Mouse (Mus musculus) forebrain, embryonic 15.5 days (tissue): ENCODE measurements at regions not wholly inside any gene's neighbourhood (a gene's known extent, or its start where the extent isn't known, plus 50 kb on each side); places are given as distances from the start of the nearest gene placed in this dataset.
"Not testable (repeated sequence)": the region's sequence is repeated elsewhere in the genome, so short reads cannot be mapped to it uniquely, and the experiment has no call there.

Experiments used
- ATAC-seq: fragments of 200-750 bp; cut with Nextera tagmentation; replicated peaks from 2 replicates; pipeline ENCODE4 v1.8.0; 2017; ENCODE audit warnings: mild to moderate bottlenecking, moderate TSS enrichment, moderate library complexity
- H3K27ac ChIP-seq: fragments of 300-500 bp; sonication (generic); replicated peaks from 2 replicates; pipeline ENCODE4 v1.5.1; 2015; ENCODE audit warnings: mild to moderate bottlenecking, inconsistent platforms
- H3K27me3 ChIP-seq: fragments of 300-500 bp; sonication (generic); 2 replicates; pipeline ENCODE4 v1.6.1; 2015; ENCODE audit warnings: inconsistent platforms
- H3K36me3 ChIP-seq: fragments of 300-500 bp; sonication (generic); 2 replicates; pipeline ENCODE4 v1.6.1; 2015; ENCODE audit warnings: mild to moderate bottlenecking, inconsistent platforms
- H3K4me1 ChIP-seq: fragments of 300-500 bp; sonication (generic); 2 replicates; pipeline ENCODE4 v1.6.1; 2015; ENCODE audit warnings: inconsistent platforms
- H3K4me2 ChIP-seq: fragments of 300-500 bp; sonication (generic); replicated peaks from 2 replicates; pipeline ENCODE4 v1.6.1; 2015; ENCODE audit warnings: mild to moderate bottlenecking, inconsistent platforms
- H3K4me3 ChIP-seq: fragments of 300-500 bp; sonication (generic); 2 replicates; pipeline ENCODE4 v1.5.1; 2015; ENCODE audit warnings: mild to moderate bottlenecking, inconsistent platforms
- H3K9ac ChIP-seq: fragments of 300-500 bp; sonication (generic); replicated peaks from 2 replicates; pipeline ENCODE4 v1.6.1; 2015; ENCODE audit warnings: mild to moderate bottlenecking, inconsistent platforms
- H3K9me3 ChIP-seq: fragments of 300-500 bp; sonication (generic); 2 replicates; pipeline ENCODE4 v1.6.1; 2016; ENCODE audit warnings: inconsistent platforms
- WGBS: fragments of 180-500 bp; shearing (Covaris S2); methylation state at CpG from one replicate; pipeline ENCODE4 v1.1.7; 2015; ENCODE audit warnings: mixed read lengths; 5-methylcytosine and 5-hydroxymethylcytosine counted together

DNA sequence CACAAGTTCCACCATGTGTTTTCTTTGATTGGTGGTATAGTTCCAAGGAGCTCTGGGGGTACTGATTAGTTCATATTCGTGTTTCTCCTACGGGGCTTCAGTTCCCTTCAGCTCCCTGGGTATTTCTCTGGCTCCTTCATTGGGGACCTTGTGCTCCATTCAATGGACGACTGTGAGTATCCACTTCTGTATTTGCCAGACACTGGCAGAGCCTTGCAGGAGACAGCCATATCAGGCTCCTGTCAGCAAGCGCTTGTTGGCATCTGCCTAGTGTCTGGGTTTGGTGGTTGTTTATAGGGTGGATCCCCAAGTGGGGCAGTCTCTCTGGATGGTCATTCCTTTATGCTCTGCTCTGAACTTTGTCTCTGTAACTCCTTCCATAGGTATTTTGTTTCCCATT is 1905.5 kb upstream of the Sel1l start:
- not testable (repeated sequence) for ATAC-seq, H3K4me2 ChIP-seq
- 88% methylated on average over 4 of the region's 4 CpGs for WGBS

DNA sequence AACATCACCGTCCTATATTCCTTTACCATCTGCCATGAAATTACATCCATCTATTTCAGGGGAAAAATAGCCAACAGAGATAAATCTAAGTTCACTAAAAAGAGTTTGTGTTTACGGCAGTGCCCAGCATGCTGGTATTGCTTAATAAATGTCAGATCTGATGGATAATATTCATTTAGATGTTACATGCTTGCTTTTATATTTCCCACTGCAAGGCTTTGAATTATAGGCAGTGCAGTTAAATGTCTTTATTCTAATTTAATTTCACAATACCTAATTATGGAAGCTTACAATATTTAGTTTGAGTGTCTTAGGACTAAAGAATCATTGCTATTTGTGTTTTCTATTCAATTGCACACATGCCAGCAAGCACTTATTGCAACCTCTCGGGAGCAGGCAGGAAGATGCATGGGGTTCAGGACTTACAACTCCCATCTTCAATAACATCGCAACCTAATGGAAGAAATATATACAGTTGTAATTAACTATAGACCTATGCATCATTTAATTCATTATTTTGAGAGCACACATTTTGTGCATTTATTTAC is 1899.4 kb upstream of the Sel1l start:
- Histone ChIP-seq H3K4me3 (no peak overlapping the region), H3K4me1 (no peaks in the 10 kb centered on the region), H3K36me3 (no peaks in the 10 kb centered on the region), H3K27ac (no peak overlapping the region), H3K9me3 (no peaks in the 10 kb centered on the region), H3K27me3 (no peaks in the 10 kb centered on the region), H3K4me2 (no peak overlapping the region), H3K9ac (no peak overlapping the region)
- 85% methylated on average over 4 of the region's 4 CpGs for WGBS
- ATAC-seq, result no peak

More for the DNA sequence above, 1905.5 kb upstream of the Sel1l start:
- not testable (repeated sequence) for H3K4me3 ChIP-seq, H3K9ac ChIP-seq, H3K27ac ChIP-seq, H3K27me3 ChIP-seq, H3K9me3 ChIP-seq, H3K36me3 ChIP-seq, H3K4me1 ChIP-seq

DNA sequence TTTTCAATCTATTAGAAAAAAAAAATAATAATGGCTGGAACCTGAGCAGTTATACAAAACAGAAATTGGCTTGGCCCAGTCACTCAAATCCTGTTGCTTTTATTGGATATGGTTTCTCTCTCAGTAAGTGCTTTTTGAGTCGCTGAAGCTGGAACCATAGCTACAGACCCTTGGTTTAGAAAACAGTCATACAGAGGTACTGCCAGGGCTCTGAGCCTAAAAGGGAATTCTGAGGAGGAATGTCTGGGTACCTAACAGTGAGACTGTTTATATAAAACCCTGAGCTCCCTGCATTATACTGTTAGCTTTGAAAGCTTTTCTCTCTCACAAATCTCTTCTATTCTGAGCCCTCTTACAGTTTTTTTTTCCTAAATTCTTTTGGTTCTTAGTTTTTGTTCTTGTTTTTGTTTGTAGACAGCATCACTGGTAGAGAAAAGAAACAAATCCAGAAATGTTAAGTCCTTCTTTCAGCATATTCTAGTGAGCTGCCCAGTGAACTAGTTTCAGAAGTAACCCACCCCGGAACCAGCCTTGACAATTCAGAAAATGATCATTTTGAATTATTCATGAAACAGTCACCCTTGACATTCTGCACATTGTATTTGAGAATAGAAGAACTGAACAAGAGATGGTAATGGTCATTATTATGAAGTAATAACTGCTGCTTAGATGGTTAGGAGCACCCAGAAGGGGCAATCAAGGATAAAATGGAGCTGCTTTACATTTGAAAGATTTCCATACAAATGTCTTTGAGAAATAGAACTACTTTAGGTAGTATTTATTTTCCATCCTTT is 1869.9 kb upstream of the Sel1l start:
- Histone ChIP-seq H3K4me2 (no peak overlapping the region), H3K27me3 (no peaks in the 10 kb centered on the region), H3K9ac (no peak overlapping the region), H3K4me3 (no peak overlapping the region), H3K9me3 (no peaks in the 10 kb centered on the region), H3K27ac (peak overlapping the region; percentile 34; the same call in 1 of the 2 replicates), H3K36me3 (no peaks in the 10 kb centered on the region), H3K4me1 (no peaks in the 10 kb centered on the region; the same call in 1 of the 2 replicates)
- WGBS, result 30% methylated on average over 2 of the region's 2 CpGs
- ATAC-seq, result peak; percentile 55; the same call in 1 of the 2 replicates

DNA sequence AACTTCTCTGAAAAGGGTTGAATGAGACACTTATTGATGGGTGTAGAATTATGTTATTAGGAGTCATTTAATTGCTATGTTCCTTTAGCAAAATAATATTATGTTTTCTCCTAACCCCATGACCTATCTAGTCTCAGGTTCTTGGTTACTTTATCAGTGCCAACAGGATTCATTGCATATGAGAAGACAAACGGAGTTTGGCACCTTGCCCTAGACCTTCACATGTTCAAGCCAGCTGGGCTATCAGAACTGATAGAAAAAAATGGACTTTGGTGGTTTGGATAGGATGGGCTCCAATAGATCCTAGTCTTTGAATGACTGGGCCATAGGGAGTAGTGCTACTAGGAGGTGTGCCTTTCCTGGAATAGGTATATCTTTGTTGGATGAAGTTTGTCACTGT is 1857.0 kb upstream of the Sel1l start:
- no peak for ATAC-seq
- 56% methylated on average over 1 of the region's 1 CpGs for WGBS
- Histone ChIP-seq H3K4me1 (no peaks in the 10 kb centered on the region), H3K27ac (no peak overlapping the region), H3K4me2 (no peak overlapping the region), H3K4me3 (no peak overlapping the region), H3K9ac (no peak overlapping the region), H3K36me3 (no peaks in the 10 kb centered on the region), H3K27me3 (no peaks in the 10 kb centered on the region), H3K9me3 (no peaks in the 10 kb centered on the region)

DNA sequence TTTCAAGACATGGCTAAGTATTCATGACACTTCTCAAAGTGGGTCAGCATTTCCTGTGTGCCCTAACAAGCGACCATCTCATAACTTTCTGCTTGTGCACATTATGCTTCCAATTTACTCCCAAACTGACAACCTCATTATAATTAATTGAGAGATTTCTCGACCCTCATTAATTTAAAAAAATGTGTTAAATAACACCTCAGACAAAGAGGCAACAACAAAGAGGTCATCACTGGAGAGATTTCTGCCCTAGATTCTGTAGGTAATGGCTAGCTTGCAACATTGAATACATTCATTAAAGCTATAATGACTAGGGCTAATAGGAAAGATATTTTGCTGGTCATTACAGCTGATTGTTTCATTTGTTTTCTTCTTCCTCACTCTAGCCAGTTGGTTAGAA is 1838.2 kb upstream of the Sel1l start:
- Histone ChIP-seq H3K9ac (no peak overlapping the region), H3K27ac (no peak overlapping the region), H3K36me3 (no peaks in the 10 kb centered on the region), H3K4me2 (no peak overlapping the region), H3K4me3 (no peak overlapping the region), H3K27me3 (no peaks in the 10 kb centered on the region), H3K4me1 (no peaks in the 10 kb centered on the region), H3K9me3 (no peaks in the 10 kb centered on the region)
- ATAC-seq, result no peak
- 28% methylated on average over 2 of the region's 2 CpGs for WGBS

DNA sequence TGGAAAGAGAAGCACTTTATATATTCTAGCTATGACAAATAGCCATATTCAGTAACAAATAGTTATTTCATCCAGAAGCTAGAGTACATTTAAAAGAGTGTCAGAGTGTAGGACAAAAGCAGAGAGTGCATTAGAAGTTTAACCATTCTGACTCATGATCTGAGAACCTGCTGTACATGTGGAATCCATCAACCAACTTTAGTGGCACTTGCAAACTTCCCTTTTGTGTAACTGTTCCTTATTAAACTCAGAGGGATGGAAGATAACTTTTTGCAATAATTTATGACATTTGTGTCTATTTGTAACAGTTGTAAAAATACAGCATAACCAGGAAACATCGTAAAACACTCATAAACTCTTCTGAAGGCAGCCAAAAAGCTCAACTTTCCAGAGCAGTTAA is 1835.4 kb upstream of the Sel1l start:
- H3K4me3 ChIP-seq, result no peak overlapping the region
- WGBS, result 87% methylated on average over 1 of the region's 1 CpGs
- no peak for ATAC-seq
- H3K27ac ChIP-seq, result no peak overlapping the region
- H3K27me3 ChIP-seq, result no peaks in the 10 kb centered on the region
- no peaks in the 10 kb centered on the region for H3K36me3 ChIP-seq
- H3K4me1 ChIP-seq, result no peaks in the 10 kb centered on the region
- H3K9me3 ChIP-seq, result no peaks in the 10 kb centered on the region
- H3K9ac ChIP-seq, result no peak overlapping the region
- H3K4me2 ChIP-seq, result no peak overlapping the region

DNA sequence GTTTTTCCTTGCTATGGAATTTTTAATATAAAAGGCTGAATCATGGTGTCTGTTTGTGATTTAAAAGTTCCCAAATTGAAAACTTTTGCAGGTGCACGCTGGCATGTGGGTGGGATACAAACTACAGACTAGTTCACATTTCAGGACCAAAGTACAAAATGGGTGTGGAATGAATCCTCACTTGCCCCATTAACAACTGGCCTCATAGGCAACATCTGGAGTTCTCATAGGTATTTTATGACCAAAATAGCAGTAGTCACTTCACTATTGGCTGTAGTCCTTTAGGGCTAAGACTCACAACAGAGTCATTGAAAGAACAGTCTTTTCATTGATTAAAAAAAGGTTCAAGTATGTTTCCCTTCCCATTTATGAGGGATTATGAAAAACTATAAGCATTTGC is 1828.5 kb upstream of the Sel1l start:
- 98% methylated on average over 1 of the region's 1 CpGs for WGBS
- Histone ChIP-seq H3K4me3 (no peak overlapping the region), H3K4me2 (no peak overlapping the region), H3K36me3 (no peaks in the 10 kb centered on the region), H3K27ac (no peak overlapping the region), H3K4me1 (no peaks in the 10 kb centered on the region), H3K9me3 (no peaks in the 10 kb centered on the region), H3K27me3 (no peaks in the 10 kb centered on the region), H3K9ac (no peak overlapping the region)
- no peak for ATAC-seq

DNA sequence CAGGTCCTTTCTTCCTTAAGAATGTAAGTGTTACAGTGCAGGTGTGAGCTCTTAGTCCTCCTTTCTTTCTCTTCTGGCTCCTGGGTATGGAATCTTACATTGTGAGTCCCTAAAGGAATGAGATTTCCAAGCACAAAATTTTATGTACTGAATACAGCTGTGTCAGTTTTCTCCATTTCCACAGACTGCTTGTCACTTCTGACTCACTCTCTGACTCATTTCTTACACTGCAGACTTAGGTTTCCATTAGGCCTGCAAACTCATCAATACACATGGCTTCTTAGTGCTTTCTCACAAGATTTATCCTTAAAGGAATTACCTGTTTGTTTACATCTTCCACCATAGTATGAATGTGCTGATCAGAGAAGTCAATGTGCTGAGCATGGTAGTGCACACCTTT is 1826.1 kb upstream of the Sel1l start:
- H3K4me1 ChIP-seq, result no peaks in the 10 kb centered on the region
- H3K4me2 ChIP-seq, result no peak overlapping the region
- H3K27ac ChIP-seq, result no peak overlapping the region
- ATAC-seq, result no peak
- H3K9ac ChIP-seq, result no peak overlapping the region
- no peaks in the 10 kb centered on the region for H3K27me3 ChIP-seq
- no peaks in the 10 kb centered on the region for H3K9me3 ChIP-seq
- no peaks in the 10 kb centered on the region for H3K36me3 ChIP-seq
- H3K4me3 ChIP-seq, result no peak overlapping the region

DNA sequence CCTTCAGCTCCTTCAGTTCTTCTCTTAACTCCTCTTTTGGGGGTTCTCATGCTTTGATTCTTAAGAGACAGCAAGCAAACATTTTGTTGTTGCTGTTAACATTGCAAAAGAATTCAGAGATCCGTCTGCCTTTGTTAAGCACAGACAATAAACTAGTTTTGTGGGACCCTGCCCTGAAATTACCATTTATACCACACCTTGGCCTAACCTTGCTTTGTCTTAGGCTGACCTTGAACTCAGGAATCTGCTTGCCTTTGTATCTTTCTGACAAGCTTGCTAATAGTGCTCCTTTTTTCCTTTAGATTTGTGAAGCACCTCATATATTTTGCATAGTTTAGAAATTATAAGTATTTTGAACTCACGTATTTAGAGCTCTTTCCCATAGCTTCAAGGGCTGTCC is 1820.3 kb upstream of the Sel1l start:
- Histone ChIP-seq H3K9ac (no peak overlapping the region), H3K4me2 (no peak overlapping the region), H3K9me3 (no peaks in the 10 kb centered on the region), H3K27me3 (no peaks in the 10 kb centered on the region), H3K4me1 (no peaks in the 10 kb centered on the region), H3K27ac (no peak overlapping the region), H3K36me3 (no peaks in the 10 kb centered on the region), H3K4me3 (no peak overlapping the region)
- 68% methylated on average over 2 of the region's 2 CpGs for WGBS
- ATAC-seq, result no peak

DNA sequence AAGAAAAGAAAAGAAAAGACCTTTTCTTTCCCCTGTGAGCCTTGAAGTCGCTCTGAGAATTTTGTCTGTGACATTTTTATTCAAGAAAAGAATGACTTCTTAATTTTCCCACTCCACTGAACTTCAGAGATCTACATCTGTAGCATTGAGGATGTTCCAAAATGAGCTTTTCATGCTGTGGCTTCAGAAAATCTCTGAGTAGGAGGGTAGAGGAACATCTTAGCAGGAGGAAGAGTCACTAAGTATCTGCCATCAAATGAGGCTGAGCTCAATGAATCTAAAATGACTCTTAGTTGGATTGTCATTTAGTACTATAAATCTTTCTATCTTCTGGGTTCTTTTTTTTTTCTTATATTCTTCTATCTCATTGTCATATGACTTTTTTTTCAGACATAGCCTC is 1817.8 kb upstream of the Sel1l start:
- no peak for ATAC-seq
- no peaks in the 10 kb centered on the region for H3K36me3 ChIP-seq
- no peaks in the 10 kb centered on the region for H3K9me3 ChIP-seq
- H3K27me3 ChIP-seq, result no peaks in the 10 kb centered on the region
- no peak overlapping the region for H3K4me2 ChIP-seq
- no peak overlapping the region for H3K27ac ChIP-seq
- no peak overlapping the region for H3K9ac ChIP-seq
- H3K4me3 ChIP-seq, result no peak overlapping the region
- WGBS, result 81% methylated on average over 1 of the region's 1 CpGs
- H3K4me1 ChIP-seq, result no peaks in the 10 kb centered on the region
